Mouse (Mus musculus) granulocyte monocyte progenitor cell, adult 5-6 weeks (primary cell): ENCODE data around the gene Qprt. TPM values are rescaled to one million over a fixed set of nuclear protein-coding genes. Genes with fewer than 3 reads are reported as not detected.
A peak's percentile ranks its signal among the peaks of the same experiment; 100 is the strongest.

ENCODE experiments used
- ATAC-seq: replicated peaks from 2 replicates; pipeline ENCODE4 v1.8.0; 2016; ENCODE audit warnings: mild to moderate bottlenecking, moderate TSS enrichment, inconsistent platforms; ENCODE audit not compliant: poor library complexity, severe bottlenecking
- total RNA-seq, 2 experiments: library from RNA; stranded (forward) in 1 of 2; stranded (reverse) in 1 of 2; fragments of 200-712, 200-1000 nt in 1 of 2; fragments of >200 nt in 1 of 2; fragmentation: Nextera tagmentation in 1 of 2; gene quantifications; 2 replicates each; pipeline ENCODE4 v1.2.3; 2014 to 2017

The Qprt gene
- total RNA-seq (2014; fragmentation: Nextera tagmentation), result 2.7 and 3.1 TPM in 2 replicates
- total RNA-seq (2017), result 0.21 and 1.6 TPM in 2 replicates

GRCm38 (mm10) chr7:127121911-127122270 lies at the start of gene Qprt:
Gene Qprt (minus strand): TSS chr7:127122226.
- ATAC-seq, result no peak

- ATAC-seq, result no peak
These were observed 44.5 kb upstream of the Qprt start for GRCm38 (mm10) chr7:127166501-127166900.

- ATAC-seq, result peak; percentile 62
These were observed 43.8 kb upstream of the Qprt start for GRCm38 (mm10) chr7:127165607-127166493.

- peak; percentile 64 for ATAC-seq
These were observed 42.0 kb upstream of the Qprt start for GRCm38 (mm10) chr7:127164002-127164401.

- peak; percentile 38; the same call in 1 of the 2 replicates for ATAC-seq
These were observed 40.5 kb upstream of the Qprt start for GRCm38 (mm10) chr7:127162546-127162945.

- peak; percentile 92 for ATAC-seq
These were observed 35.5 kb upstream of the Qprt start for GRCm38 (mm10) chr7:127157548-127157947.

GRCm38 (mm10) chr7:127153477-127153876 lies 31.5 kb upstream of the Qprt start:
- no peak for ATAC-seq

GRCm38 (mm10) chr7:127152464-127152863 lies 30.4 kb upstream of the Qprt start:
- ATAC-seq, result no peak

GRCm38 (mm10) chr7:127147901-127148300 lies 25.9 kb upstream of the Qprt start:
- no peak for ATAC-seq

GRCm38 (mm10) chr7:127146267-127146603 lies 24.2 kb upstream of the Qprt start:
- ATAC-seq, result no peak

GRCm38 (mm10) chr7:127145387-127146266 lies 23.6 kb upstream of the Qprt start:
- no peak; the same call in 1 of the 2 replicates for ATAC-seq

GRCm38 (mm10) chr7:127144412-127144811 lies 22.4 kb upstream of the Qprt start:
- ATAC-seq, result peak; percentile 24; the same call in 1 of the 2 replicates

GRCm38 (mm10) chr7:127142666-127143065 lies 20.6 kb upstream of the Qprt start:
- ATAC-seq, result no peak

GRCm38 (mm10) chr7:127142214-127142613 lies 20.2 kb upstream of the Qprt start:
- no peak for ATAC-seq

GRCm38 (mm10) chr7:127140623-127141404 lies 18.8 kb upstream of the Qprt start:
- no peak for ATAC-seq

- ATAC-seq, result no peak
These were observed 17.5 kb upstream of the Qprt start for GRCm38 (mm10) chr7:127139562-127139961.

- no peak for ATAC-seq
These were observed 17.1 kb upstream of the Qprt start for GRCm38 (mm10) chr7:127139100-127139499.

GRCm38 (mm10) chr7:127137262-127138017 lies 15.4 kb upstream of the Qprt start, which contains the start of gene Spn:
Gene Spn (minus strand): TSS chr7:127137823.
- ATAC-seq, result peak; percentile 61
